Mouse (Mus musculus) lung, adult 18-20 months (tissue): ENCODE measurements at regions not wholly inside any gene's neighbourhood (a gene's known extent, or its start where the extent isn't known, plus 50 kb on each side); places are given as distances from the start of the nearest gene placed in this dataset.

Source experiments
- DNase-seq, 2 experiments: peaks; one replicate each; pipeline ENCODE4 v3.0.0; 2022; ENCODE audit warnings: mixed read lengths in 2 of 2

DNA sequence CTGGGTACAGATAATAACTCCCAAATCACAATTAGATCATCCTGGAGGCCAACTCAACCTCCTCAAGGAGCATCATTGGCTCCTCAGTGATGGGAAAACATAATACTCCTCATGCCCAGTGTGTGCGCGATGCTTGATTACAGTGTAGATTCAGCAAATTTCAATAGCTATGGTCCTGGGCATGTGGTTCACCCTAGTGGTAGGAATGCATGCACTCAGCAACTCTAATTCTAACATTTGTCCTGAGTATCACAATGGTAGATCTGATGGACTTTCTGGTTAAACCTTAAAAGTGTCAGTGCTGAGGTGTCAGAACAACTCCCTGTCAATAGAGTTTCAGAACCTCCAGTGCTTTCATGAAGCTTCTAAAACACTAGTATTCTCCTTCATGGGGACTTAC is 442.0 kb downstream of the Hsfy2 start:
- no peak for DNase-seq

DNA sequence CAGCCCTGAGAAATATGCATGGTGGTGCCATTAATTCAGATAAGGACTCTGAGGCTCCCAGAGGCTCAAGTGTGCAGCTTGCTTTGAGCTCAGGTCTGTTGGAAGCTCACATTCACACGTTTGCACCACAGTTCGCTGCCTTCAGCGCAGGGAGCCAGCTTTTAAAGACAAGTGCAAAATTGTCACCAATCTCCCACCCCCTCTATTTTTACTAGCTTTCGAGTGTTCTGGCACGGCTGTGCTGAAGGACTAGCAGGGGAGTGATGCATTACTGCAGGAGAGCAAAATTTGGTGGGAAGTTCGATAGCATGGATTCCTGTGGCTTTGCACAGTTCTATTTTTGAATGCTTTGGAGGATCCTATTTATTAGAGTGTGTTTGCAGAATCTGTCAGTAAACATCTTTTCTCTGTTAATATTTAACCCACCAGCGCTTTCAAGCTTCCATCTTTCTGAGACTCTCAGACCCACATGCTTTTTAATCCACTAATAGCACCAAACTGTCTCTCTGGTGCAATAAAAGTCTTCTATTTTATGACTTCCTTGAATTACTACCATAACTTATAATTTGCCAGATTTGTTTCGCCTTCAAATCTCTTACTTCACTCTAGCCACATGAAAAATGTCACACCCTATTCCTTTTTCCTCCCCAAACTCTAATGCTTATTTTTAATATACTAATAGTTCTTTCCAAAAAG is 453.6 kb downstream of the Hsfy2 start:
- DNase-seq, result no peak

DNA sequence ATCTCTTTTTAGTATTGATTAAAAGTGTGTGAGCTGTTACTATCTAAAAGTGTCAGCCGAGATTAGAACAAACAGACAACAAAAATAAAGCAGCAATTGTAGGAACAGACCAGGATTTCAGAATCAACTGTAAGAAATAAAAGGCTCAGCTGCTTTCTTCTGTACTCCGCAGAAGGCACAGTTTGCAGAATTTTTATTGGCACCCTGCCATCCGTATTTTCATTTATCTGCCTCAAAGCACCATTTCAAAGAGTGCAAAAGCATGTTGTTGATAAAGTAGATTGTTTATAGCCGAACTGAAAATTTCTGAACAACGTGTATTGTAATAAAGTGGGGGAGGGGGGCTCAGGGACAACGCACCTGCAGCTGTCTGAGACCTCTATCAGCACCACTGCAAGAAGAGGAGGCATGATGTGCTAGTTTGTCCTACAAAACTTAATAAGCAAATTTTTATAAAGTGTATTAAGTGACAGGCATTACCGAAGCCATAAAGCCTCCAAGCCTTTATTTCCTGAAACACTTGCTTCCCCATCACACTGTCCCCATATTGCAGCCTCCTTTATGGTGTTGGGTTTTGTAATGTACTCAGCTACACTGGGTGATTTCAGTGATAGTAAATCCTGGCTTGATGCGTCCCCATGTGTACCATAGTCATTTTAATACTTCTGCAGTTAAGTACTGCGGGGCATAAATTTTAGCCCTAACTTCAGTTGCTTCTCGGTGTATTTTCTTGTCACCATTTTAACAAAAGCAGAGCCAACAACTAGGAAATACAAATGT is 457.8 kb downstream of the Hsfy2 start:
- no peak for DNase-seq

DNA sequence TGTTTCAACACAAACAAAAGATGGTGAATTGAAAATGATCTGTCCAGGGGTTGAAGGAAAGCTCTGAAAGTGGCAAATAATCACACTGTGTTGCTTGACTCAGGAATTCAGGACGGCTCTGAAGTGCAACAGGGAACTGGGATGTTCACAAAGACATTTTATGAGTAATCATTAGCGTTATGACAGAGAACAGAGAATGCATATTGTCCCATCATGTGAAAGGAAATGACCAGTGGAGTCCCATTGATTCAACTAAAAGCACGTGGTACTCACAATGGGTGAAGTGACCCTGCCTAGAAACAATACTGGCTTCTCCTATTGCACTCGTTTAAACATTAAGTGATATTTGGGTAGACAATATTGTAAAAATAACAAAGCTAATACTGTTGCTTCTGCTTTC is 466.1 kb downstream of the Hsfy2 start:
- DNase-seq, result no peak

DNA sequence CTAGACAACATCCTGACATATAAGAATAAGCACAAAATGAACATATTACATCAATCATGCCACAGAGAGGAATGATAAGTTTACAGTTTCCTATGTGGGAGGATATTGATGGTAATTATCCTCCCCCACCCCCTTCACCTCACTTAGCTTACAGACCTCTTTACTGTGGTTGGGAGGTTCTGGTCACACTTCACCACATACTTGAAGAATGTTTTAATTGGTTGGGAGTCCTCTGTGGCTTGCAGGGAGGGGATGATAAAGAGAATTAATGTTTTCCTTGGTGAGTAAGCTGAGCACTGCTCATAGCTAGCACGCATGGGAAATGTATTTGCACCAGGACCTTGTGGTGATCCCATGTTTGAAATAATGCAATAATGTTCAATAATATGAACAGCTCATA is 468.5 kb downstream of the Hsfy2 start:
- no peak for DNase-seq

DNA sequence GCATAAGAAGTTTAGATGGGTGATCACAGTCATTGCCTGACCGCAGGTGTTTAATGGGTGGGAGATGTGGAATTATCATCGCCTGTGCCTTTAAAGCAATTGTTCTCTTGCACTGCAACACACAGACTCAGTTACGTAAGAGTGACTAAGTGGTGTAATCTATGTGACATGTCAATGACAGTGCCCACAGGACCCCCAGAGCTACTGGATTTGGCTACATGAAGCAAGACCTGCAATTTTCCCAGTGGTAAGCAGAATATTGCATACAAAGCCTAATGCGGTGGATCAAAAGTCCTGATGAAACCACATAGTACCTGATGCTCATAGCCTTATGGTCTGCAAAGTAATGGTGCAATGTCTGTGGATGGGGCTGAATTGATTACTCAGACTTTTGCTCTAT is 469.2 kb downstream of the Hsfy2 start:
- no peak for DNase-seq

DNA sequence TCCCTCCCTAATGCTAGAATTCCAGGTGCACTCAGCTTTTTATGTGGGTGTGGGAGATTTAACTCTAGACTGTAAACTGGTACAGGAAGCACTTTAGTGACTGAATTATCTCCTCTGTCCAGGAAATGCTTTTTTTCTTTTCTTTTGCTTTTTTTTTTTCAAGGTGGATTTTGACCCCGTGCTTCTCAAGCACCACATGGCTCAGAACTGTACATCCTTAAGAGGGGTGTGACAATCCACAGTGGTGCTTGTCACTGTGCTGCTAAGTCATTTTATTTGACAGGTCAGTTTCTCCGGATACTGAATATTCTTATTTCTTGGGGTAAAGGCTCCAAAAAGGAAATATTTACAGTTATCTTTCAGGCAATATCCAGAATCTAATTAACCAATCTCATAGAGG is 472.0 kb downstream of the Hsfy2 start:
- no peak for DNase-seq

DNA sequence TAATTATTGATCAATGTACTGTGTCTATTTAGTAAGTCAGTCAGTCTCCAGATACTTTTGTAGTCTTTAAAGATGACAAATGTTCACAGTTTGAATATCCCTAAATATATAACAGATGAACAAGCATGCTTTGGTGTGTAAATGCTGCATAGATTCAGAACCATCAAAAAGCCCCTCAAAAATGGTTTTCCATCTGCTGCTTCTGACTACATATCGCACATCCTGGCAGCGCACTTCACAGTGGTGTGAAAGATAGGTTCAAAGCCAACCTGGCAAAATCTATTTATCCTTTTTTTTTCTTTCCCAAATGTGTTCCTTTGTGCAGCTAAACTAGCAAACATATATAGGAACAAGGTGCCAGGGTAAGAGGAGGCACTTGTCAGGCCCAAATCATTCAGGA is 472.9 kb downstream of the Hsfy2 start:
- DNase-seq, result no peak

DNA sequence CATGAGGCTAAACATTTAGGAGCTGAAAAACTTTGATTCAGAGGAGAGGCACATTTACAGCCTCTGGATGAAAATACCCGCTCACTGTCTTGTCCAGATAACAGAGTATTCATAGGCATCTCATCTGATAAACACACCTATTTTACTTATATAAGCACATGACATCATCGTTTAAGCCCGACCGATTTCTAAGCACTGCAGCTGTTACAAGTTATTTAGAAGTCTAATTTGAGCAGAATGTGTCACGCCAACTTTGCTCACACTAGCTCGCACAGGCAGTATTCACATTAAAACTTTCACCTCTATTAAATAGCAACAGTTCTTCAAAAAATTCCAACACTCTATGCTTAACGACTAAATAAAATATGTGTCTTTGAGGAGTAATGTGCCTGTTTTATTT is 506.3 kb downstream of the Hsfy2 start:
- no peak for DNase-seq

DNA sequence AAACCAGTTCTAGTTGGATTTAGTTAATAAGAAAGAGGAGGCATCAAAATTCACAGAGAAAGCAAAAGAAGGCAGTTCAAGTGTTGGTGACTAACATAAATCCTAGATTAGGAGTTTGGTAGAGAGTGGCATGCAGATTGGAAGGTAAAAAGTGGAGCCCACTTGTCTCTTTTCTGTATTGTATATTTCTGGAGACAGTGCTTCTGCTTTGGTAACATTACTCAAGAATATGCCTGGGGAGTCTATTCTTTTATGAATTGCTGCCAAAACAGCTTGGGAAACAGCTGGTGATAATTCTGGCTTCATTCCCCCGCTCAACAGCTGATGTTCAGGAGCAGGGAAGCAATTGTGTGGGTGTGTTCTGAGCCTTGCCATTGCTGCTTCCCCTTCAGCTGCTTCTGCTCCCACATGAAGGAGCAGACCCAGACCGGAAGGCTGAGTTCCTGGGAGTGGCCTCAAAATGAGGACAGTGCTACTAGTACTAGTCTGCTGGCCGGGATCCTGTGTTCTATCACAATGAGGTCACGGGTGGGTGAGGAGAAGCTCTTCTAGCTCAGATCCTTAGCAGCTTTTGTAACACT is 547.9 kb downstream of the Hsfy2 start:
- peak; percentile 12 to 37 for DNase-seq

DNA sequence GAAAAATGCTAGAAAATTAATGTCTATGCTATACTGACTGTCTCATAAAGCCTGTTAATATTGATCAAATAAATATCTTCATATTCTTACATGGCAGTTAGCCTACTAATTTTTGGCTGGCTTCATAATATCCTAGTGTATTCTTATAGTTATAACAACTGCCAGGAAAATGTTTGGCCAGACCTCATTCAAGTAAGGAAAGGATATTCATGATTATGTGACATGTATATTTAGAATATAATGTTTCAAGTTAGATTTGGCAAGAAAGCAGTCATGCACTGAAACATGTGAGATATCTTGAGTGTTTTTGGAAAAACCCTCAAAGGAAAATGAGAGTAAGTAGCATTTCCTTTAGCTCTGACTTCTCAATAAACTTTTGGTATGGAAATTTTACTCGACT is 548.9 kb downstream of the Hsfy2 start:
- DNase-seq, result no peak

DNA sequence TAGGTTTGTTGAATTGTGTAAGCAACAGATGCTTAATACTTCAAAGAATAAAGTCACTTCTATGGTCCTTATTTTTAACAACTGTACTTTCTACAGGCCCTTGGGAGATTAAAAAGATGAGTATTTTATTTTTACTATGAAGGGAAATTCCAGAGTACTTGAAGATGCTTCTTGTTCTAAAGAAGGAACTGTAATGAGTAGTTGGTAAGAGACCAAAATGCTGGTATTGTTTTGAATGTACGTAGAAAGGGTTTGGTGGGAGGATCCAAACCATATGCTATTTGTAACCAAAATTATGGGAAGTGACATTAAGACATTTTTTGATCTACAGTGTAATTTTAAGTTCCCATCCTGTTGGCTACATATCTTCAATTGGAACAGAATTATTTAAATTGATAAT is 560.5 kb downstream of the Hsfy2 start:
- DNase-seq, result no peak

DNA sequence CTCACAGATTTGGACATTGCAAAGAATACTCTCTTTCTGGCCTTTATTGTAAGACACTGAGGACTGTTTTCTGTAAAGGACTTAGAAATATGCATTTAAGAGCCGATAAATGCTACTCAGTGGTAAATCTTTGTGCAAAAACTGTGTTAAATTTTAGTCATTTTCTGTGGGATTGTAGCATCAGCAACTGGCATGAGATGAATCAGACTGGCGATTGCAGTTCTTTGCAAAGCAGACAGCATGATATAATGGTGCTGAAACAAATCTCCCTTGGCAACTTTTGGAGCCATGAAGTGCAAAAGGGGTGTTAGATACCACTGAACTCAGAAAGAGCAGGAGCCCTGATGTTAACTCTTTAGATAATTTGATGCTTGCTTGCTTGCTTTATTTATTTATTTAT is 565.0 kb downstream of the Hsfy2 start:
- no peak for DNase-seq

DNA sequence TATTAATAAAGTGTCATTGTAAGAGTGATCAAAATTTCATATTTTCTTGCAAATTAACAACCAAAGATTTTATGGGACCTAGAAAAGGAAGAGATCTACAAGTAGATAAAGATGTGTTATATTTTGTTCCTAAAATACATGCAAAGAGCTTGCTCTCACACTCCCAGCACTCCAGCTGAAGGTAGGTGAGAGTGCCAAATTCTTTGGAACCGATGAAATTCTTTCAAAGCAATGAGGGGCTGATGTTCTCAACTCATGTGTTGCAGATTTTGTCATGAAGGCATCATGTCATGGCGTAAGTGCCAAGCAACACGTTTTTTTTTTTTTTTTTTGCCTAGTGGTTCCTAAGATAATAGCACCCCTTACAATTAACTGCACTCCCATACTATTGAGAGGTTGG is 573.8 kb downstream of the Hsfy2 start:
- no peak for DNase-seq
